Mouse (Mus musculus) urinary bladder, adult 2 months (tissue): Measurements from ENCODE around the gene Mrtfa. TPM values are rescaled to one million over a fixed set of nuclear protein-coding genes. Genes with fewer than 3 reads are reported as not detected.

Experiments
- DNase-seq: peaks from one replicate; pipeline ENCODE4 v3.0.0; 2022; ENCODE audit warnings: low spot score
- polyA plus RNA-seq: library from polyadenylated mRNA; depleted of rRNA; stranded (reverse); fragments of >200 nt; gene quantifications from 2 replicates; pipeline ENCODE4 v1.2.3, GENCODE M21; 2012

Mrtfa gene
- polyA plus RNA-seq, 1 experiment = 9.3 TPM

DNA sequence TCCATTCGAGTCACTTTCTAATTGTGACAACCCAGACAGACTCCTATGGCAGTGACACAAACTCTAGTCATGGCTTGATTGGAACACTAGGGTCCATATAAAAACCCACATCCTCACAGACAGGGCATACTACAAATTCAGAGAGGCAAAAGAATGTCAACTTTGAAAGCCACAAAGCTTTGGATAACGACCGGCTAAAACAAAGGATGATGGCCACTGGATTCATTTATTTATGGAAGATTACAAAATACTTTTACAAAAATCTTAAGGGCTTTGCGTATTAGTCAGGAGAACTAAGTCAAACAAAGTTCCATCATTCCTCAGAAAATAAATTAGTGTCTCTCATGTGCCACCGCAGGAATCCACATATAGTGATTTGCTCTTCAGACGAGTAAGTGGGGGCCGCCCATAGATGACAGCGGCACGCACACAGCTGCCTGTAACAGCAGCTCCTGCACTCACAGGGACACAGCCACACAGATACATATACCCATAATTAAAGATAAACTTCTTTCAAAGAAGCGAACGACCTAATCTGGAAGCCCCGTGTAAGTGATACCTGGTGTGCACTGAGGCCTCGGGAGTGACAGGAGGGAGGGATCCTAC, 88.2 kb downstream of the Mrtfa start:
- DNase-seq = no peak

DNA sequence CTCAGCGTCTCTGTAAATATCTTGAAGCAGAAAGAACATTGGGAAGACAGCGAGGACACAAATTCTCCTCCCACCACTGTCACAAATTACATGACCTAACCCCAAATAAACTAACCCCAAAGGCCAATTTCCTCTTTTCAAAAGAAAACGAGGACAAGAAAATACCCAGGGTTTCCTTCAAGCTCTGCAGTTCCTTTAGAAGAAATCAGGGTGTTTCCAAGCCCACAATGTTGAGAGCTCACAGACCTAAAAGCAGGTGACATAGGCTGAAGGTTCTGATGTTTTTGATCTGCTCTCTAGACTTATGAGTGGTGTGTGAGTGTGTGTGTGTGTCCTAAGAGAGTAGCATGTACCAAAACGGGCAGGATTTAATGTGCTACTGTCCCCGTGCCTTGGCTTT, 89.2 kb downstream of the Mrtfa start:
- DNase-seq = no peak

DNA sequence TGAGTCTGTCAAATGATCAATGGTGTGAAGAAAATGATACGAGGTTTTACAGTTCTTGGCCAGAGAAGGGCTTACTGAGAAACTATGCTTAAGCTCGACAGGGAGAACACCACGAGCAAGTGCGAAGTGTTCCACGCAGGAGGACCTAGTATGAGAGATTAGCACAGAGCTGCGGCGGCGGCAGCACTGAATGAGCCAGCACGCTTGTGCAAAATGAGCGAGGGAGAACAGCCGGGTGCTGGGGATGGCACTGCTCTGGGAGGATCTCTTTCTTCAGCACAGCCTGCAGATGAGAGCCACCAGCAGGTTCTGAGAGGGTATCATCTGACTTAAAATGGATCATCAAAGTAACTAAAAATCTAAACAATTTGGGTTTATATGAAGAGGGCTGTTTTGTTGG, 91.3 kb downstream of the Mrtfa start:
- no peak for DNase-seq

DNA sequence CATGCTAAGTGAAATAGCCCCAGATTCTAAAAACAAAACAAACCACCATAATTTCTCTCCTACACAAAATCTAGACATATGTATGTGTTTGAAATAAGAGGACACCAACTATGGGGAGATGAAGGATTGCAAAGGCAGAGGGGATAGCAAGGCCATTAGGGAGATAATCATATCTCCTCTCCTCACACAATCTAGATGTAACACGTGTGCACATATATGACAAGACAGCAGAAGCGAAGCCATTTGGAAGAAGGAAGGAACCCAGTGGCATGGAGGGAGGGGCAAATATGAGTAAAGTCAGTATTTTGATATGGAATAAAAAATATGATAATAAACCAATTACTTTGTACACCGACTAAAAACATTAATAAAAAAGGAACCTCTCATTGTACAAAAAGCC, 91.9 kb downstream of the Mrtfa start:
- DNase-seq = no peak

DNA sequence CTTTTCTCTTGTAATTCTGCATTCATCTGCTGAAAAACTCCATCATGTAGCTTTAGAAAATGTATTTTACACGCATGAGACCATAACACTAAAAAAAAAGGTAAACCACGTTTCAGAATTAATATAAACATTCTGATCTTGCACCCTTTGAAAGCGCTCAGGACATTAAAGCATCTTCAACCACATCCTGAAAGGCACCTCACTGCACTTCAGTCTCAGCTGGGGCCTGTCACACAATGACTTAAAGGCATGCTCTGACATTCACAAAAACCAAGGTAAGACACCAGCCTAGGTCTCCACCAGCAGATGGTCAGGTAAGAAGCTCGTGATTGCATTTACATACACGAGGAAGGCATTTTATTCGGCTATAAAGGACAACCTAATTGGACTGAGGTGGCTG, 92.7 kb downstream of the Mrtfa start:
- no peak for DNase-seq

DNA sequence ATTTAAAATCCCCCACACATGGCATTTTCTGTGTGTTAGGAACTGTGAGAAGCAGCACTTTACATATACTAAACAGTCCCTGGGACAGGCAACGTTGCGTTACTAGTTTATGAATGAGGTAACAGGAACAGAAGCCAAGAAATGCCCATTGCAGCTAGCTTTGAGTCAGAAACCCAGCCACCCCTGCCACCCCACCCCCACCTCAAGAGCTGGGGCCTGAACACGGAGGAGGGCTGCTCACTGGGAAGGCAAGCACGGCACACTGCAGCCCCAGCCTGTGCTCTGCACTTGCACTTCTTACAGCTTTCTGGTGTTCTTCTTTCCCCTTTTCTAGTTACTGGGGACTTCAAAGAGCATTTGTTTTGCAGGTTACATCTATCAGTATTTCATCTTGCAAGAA, 93.1 kb downstream of the Mrtfa start:
- no peak for DNase-seq

DNA sequence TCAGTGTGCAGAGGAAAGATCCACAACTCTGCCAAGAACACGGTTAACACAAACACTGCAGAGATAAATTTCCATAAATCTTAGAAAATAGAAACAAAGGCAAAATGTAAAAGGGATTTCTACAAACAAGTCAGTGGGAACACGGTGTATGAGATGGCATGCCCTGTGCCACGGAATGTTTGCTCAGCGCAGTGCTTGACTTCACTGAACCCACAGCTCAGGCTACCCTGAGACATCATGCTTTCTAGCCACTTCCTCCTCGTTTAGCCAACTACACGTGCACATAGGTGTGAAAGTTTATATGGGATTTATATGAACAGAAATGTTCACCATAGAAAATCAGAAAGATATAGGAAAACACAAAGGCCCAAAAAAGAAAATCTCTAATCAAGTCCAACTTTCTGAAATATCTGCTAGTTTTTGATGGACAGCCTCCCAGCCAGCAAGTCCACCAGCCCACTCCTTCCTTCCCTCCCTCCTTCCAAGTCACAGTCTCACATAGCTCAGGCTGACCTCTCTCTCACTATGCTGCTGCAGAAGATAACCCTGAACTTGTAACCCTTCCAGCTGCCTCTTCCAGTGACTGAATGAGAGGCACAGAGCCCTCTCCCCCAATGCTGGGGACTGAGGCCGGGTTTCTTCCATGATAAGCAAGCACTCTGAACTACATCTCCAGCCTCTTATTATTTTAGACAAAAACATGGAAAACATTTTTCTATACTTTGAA, 94.1 kb downstream of the Mrtfa start:
- no peak for DNase-seq

DNA sequence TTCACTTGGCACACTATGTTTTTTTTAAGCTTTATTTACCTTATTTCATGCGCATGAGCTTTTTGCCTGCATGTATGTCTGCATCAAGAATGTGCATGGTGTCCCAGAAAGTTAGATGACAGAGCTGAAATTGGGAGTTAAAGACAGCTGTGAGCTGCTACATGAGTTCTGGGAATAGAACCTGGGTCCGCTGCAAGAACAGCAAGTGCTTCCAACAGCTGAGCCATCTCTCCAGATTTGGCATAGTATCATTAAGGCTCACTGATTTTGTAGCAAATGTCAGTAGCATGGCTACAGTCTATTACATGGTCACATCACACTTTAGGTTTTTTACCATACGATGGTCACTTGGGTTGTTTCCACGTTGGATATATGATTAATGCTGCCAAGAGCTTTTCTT, 97.5 kb downstream of the Mrtfa start:
- DNase-seq = no peak

DNA sequence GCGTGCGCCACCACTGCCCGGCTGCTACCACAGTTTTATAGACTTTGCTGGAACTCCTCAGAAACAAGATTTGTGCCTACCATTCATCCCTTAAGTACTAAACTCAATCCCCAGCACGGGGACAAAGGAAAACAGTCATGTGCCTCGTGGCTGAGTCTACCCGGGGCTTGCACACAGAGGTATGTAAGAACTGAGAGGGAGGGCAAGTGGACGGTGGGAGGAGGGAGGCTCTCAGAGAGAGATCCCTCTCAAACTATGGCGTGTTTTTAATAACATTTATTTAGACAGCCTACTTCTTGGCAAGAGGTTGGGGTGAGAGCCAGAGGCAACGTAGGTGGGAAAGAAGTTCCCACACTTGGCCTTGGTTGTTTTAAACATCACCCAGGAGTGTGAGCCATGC, 98.8 kb downstream of the Mrtfa start:
- DNase-seq = no peak

DNA sequence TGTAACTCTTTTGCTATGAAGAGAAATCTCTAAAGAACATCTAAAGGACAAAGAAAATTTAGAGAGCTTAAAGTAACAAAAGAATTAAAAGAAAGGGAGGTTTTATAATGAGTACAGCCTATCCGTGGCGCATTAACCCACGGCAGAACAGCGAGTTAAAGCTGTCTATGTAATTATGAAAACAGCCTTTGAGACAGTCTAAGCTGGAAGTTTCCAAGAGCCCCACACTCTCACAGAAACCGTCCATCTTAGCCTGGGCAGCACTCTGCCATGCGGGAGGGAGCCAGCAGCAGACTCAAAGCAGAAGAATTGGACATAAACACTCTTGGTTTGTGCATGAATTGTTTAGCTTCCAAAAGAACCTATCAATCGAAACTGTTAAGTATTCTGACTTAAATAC, 103.0 kb downstream of the Mrtfa start:
- no peak for DNase-seq

DNA sequence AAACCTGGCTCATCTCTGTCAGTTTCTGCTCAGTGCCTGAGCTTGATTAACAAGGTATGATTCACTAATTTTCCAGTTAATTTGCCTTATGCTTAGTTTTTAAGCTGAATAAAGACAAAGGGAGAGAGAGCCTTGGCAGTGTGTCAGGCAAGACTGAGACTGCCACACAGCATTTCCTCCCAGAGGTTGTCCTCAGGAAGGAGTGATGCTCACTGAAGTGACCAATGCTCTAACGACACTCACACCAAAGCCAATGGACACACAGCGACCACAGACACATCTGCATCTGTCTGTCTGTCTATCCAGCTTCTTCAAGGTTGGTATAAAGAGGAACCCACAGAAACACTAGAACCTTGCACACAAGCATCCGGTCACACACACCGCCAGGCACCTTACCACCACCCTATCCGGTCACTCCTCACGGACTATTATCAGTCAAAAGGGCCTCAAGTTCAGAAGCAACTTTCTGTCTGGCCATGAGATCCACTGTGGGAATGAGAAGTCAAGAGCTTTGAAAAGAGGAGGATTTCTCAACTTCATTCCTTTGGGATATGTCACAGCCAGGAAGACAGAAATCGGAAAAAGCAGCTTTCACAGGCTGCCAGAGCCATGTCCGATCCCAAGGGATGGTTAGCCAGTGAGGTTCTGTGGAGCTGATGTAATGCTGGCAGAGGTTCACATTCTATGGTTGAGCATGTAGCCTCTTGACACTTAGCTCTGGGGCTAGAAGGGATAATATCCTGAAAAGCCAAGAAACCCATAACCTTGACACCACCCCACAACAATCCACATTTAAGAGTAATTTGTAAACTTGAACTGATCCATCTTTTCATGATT, 103.7 kb downstream of the Mrtfa start:
- no peak for DNase-seq

DNA sequence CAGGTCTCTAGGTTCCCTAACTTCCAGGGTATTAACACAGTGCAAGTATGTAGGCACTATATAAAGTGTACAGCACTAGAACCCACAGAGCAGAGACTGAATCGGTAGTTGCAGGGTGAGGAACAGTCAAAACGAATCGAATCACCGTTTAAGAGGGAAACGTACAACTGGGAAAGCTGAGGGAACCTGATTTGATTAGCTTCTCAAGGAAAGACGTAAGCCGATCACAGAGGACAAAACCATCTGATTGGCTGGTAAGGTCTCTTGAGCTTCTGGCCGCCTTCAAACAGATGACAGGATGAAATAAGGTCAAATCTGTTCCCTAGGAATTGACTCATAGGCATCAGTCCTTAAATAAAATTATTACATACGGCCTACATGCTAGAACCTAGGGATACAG, 106.7 kb downstream of the Mrtfa start:
- DNase-seq = no peak

DNA sequence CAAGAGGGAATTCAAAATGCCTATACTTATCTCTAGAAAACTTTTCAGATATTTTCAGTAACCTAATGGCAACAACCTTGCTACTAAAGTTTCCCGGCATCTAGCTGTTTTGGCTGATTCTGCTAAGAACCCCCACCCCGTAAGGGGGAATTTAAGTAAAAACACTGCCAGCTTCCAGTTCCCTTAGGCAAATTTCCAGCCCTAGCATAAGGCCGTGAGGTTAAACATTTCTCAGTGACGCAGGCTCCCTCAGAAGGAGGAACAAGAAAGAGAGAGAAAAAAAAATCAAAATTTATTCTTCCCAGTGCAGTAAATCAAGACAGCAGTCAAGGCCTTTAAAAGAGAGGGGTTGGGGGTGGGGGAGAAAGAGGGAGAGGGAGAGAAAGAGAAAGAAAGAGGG, 107.3 kb downstream of the Mrtfa start:
- no peak for DNase-seq

DNA sequence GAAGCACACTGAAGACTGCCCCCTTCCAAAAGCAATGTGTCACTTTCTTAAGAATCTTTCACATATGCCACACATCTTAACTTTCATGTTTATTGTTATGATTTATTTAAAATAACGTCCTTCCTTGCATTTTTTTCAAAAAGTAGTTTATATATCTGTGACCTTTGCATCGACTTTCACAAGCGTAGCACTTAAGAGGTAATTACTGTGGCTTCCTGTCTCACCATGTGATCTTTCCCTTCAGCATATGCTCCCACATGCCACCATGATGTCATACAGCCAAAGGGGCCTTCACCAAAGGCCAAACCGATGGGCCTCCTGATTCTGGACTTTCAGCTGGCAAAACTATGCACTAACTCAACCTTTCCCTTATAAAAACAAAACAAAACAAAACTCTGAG, 109.3 kb downstream of the Mrtfa start:
- DNase-seq = no peak

DNA sequence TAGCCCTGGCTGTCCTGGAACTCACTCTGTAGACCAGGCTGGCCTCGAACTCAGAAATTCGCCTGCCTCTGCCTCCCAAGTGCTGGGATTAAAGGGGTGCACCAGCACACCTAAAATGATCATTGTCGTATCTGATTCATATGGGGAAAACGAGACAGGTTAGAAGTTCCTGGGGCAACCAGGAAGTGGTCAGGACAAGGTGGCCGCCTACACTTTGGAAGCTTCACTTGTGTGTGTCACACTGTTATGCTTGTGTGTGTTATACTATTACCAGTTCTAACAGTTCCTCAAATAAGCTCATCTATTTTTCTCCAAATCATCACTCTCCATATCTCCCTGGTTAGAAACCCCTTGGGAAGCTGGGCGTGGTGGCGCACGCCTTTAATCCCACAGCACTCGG, 110.2 kb downstream of the Mrtfa start:
- DNase-seq = no peak

DNA sequence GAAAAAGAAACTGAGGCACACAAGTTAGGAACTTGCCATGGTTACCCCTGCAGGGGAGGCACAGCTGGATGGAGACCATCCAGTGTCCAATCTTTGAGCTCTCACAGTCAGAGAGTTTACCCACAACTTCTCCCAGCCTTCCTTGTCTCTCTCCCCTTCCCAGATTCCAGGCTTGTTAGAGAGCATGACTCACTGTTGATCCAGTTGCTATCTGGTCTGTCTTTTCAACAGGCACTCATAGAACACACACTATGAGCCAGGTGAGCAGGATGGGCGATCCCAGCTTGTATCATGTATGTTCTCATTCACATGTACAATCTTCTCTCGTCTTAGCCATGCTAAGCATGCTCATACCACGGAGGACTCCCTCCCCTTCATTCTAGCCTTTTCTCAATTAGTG, 111.3 kb downstream of the Mrtfa start:
- no peak for DNase-seq

DNA sequence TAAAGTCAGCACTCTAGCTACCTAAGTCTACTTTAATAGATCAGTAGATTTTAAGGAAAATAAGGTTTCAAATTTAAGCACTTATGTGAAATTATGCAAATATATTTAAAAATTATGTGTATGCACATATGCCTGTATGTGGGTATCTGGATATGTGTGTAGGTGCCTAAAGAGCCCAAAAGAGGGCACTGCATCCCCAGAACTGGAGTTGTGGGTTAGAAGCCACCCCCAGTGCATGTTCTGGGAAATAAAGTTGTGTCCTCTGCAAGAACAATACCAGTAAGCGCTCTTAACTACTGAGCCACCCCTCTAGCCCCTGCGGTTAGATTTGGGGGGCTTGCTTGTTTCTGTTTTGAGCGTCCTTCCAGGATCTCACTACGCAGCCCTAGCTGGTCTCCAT, 113.0 kb downstream of the Mrtfa start:
- no peak for DNase-seq

DNA sequence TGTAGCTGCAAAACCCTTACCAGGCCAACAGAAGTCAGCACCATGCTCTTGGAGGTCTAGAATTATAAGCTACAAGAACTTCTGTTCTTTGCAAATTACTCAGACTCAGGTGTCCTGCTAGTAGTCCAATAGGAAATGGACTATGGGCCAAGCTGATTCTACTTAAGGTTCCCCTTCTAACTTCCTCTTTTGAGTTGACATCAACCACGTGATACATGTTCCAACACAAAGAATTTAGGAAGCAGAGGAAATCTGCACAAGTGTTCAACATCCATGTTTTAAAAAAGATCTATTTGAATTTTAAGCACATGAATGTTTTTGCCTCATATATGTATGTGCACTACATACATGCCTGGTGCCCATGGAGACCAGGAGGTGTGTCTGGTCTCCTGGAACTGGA, 116.0 kb downstream of the Mrtfa start:
- DNase-seq = no peak

DNA sequence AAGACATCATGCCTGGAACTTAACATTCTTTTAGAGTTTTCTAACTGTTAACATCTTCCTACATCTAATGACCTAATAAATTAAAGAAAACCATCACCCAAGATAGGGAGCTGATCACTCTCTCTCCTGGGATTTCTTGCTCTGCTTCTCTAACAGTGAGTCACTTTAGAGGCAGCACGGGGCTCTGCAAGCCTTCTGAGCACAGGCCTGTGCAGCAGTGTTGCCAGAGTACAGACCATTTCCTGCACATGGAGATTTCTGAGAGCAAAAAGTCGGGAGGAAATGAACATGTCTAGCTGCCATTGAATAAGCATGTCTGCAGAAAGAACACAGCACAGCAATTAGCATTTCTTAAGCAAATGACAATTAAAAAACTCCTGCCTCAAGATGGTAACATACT, 116.8 kb downstream of the Mrtfa start:
- no peak for DNase-seq

DNA sequence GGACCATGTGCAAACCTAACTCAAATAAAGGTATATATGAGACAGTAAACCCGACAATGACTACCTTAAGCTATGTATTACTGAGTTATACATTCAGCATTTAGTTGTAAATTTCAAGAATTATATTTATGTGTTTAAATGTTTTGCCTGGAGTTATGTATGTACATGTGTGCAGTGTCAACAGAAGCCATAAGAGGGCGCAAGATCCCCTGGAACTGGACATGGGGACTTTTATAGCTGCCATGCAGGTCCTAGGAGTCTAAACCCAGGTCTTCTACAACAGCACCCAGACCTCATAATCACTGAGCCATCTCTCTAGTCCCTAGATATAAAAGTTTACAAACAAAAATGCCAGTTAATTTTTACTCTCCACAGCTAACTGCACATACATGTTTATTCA, 117.8 kb downstream of the Mrtfa start:
- no peak for DNase-seq

DNA sequence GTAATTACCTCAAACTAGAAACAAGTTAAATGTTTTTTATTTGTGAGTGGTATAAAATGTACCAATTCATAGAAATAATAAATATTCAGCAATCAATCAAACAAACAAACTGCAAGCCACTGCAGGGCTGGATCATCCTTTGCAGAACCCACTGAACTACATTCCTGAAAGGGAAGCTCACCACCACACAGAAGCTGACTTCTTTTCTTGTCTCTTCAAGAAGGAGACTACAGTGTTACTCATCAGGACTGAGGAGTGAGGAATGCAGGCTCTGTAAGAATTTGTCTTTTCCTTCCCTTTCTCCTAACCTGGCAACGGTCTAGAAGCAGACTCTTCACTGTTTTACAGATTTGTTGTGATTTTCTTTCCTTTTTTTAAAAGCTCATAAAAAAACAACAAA, 120.1 kb downstream of the Mrtfa start:
- no peak for DNase-seq

DNA sequence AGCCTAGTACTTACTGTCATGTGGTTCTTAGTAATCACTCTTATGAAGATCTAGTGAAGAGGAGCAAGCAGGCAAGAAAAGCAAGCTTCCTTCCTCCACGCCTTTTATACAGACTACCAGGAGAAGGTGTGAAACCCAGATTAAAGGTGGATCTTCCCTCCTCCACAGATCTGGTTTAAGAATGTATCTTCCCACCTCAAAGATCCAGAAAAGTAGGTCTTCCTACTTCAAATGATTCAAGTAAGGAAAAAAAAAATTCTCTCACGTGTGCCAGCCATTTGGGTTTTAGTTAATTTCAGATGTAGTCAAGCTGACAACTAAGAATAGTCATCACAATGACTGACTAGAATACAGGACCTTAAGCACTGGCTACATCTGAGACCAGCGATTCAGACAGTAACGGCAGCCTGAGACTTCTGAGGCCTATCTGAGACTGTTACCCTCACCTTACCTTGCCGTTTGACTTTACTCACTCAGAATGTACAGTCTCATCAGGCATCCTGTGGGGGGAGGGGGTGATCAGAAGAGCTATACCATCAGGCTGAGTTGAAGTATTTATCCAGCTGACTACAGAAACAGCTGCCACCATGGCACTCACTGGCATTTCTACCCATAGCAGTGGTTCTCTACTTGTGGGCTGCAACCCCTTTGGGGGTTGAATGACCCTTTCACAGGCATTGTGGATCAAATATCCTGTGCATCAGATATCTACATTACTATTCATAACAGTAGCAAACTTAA, 121.7 kb downstream of the Mrtfa start:
- no peak for DNase-seq
